Mouse (Mus musculus) layer of hippocampus, adult 18-20 months (tissue): ENCODE results near the gene Mcrip1. TPM values are rescaled to one million over a fixed set of nuclear protein-coding genes. Genes with fewer than 3 reads are reported as not detected.
A peak's percentile ranks its signal among the peaks of the same experiment; 100 is the strongest.
"Not testable (repeated sequence)": the region's sequence is repeated elsewhere in the genome, so short reads cannot be mapped to it uniquely, and the experiment has no call there.

ENCODE experiments used
- DNase-seq, 2 experiments: peaks; one replicate each; pipeline ENCODE4 v3.0.0; 2022; ENCODE audit warnings: low spot score in 2 of 2
- total RNA-seq, 2 experiments: library from RNA; stranded (reverse); gene quantifications; 2 replicates each; pipeline ENCODE4 v1.2.3; 2021

The Mcrip1 gene
- total RNA-seq, 2 experiments from 2014 or later = 68.8 to 74.5 TPM

GRCm38 (mm10) chr11:120517147-120517546 is 32.4 kb downstream of the Mcrip1 start:
- DNase-seq = no peak

- peak; percentile 73 to 88 for DNase-seq
Observed at GRCm38 (mm10) chr11:120515611-120516010, 33.9 kb downstream of the Mcrip1 start.

GRCm38 (mm10) chr11:120514262-120514661 is 35.3 kb downstream of the Mcrip1 start:
- not testable (repeated sequence) for DNase-seq

GRCm38 (mm10) chr11:120512790-120513453 is 36.6 kb downstream of the Mcrip1 start:
- no peak for DNase-seq

- DNase-seq = no peak
Observed at GRCm38 (mm10) chr11:120510375-120511030, 39.0 kb downstream of the Mcrip1 start.

- no peak for DNase-seq
Observed at GRCm38 (mm10) chr11:120509940-120510339, 39.6 kb downstream of the Mcrip1 start.

GRCm38 (mm10) chr11:120508290-120508870 is 41.1 kb downstream of the Mcrip1 start:
- DNase-seq = no peak

- DNase-seq = no peak
Observed at GRCm38 (mm10) chr11:120507611-120508289, 41.8 kb downstream of the Mcrip1 start.

- no peak for DNase-seq
Observed at GRCm38 (mm10) chr11:120506899-120507298, 42.6 kb downstream of the Mcrip1 start.

GRCm38 (mm10) chr11:120505661-120506060 is 43.9 kb downstream of the Mcrip1 start:
- no peak for DNase-seq

GRCm38 (mm10) chr11:120501701-120502100 is 47.8 kb downstream of the Mcrip1 start:
- DNase-seq = no peak

GRCm38 (mm10) chr11:120501018-120501417 is 48.5 kb downstream of the Mcrip1 start:
- no peak for DNase-seq

- no peak for DNase-seq
Observed at GRCm38 (mm10) chr11:120500357-120500756, 49.2 kb downstream of the Mcrip1 start.

GRCm38 (mm10) chr11:120499894-120500293 is 49.6 kb downstream of the Mcrip1 start:
- no peak for DNase-seq

- DNase-seq = no peak
Observed at GRCm38 (mm10) chr11:120498891-120499290, 50.6 kb downstream of the Mcrip1 start.

GRCm38 (mm10) chr11:120498226-120498625 is 51.3 kb downstream of the Mcrip1 start:
- no peak for DNase-seq

GRCm38 (mm10) chr11:120497436-120497835 is 52.1 kb downstream of the Mcrip1 start:
- no peak for DNase-seq

- no peak for DNase-seq
Observed at GRCm38 (mm10) chr11:120493911-120494310, 55.6 kb downstream of the Mcrip1 start.

GRCm38 (mm10) chr11:120493351-120493750 is 56.2 kb downstream of the Mcrip1 start:
- no peak for DNase-seq
